Mouse (Mus musculus): Measurements from ENCODE around the gene BC055324. TPM values are rescaled to one million over a fixed set of nuclear protein-coding genes. Genes with fewer than 3 reads are reported as not detected.
"Not testable (repeated sequence)": the region's sequence is repeated elsewhere in the genome, so short reads cannot be mapped to it uniquely, and the experiment has no call there.

BC055324 gene
- 1 to 10 TPM in 3 of 4 experiments, under 1 TPM in 1; 0.95 to 2.5 (median 1.5) TPM for total RNA-seq (2022)

- DNase-seq (ENCODE audit: low spot score in 2 of 2) = peak; percentile 76 to 83
These were observed at the start of gene BC055324, which contains the start of gene Mettl18 for GRCm38 (mm10) chr1:163994721-163995608. Gene BC055324, minus strand, starts transcription at chr1:163994796. Gene Mettl18, plus strand, starts transcription at chr1:163994889.

GRCm38 (mm10) chr1:164043549-164043948 lies 49.0 kb upstream of the BC055324 start:
- DNase-seq (ENCODE audit: low spot score in 2 of 2) = no peak

- no peak for DNase-seq (ENCODE audit: low spot score in 2 of 2)
These were observed 46.0 kb upstream of the BC055324 start for GRCm38 (mm10) chr1:164040385-164041135.

- no peak for DNase-seq (ENCODE audit: low spot score in 2 of 2)
These were observed 32.8 kb upstream of the BC055324 start for GRCm38 (mm10) chr1:164027416-164027815.

- no peak for DNase-seq (ENCODE audit: low spot score in 2 of 2)
These were observed 31.1 kb upstream of the BC055324 start for GRCm38 (mm10) chr1:164025685-164026084.

GRCm38 (mm10) chr1:164022106-164022505 lies 27.5 kb upstream of the BC055324 start:
- not testable (repeated sequence) for DNase-seq (ENCODE audit: low spot score in 2 of 2)

- not testable (repeated sequence) for DNase-seq (ENCODE audit: low spot score in 2 of 2)
These were observed 26.1 kb upstream of the BC055324 start for GRCm38 (mm10) chr1:164020746-164021145.

- DNase-seq (ENCODE audit: low spot score in 2 of 2) = no peak
These were observed 25.2 kb upstream of the BC055324 start for GRCm38 (mm10) chr1:164019789-164020188.

- no peak for DNase-seq (ENCODE audit: low spot score in 2 of 2)
These were observed 23.8 kb upstream of the BC055324 start for GRCm38 (mm10) chr1:164018221-164018896.

- DNase-seq (ENCODE audit: low spot score in 2 of 2) = no peak
These were observed 20.0 kb upstream of the BC055324 start for GRCm38 (mm10) chr1:164014616-164015015.

- no peak for DNase-seq (ENCODE audit: low spot score in 2 of 2)
These were observed 14.6 kb upstream of the BC055324 start for GRCm38 (mm10) chr1:164009235-164009634.

- DNase-seq (ENCODE audit: low spot score in 2 of 2) = no peak
These were observed 9.7 kb upstream of the BC055324 start for GRCm38 (mm10) chr1:164004311-164004710.

GRCm38 (mm10) chr1:164001831-164002452 lies 7.3 kb upstream of the BC055324 start:
- DNase-seq (ENCODE audit: low spot score in 2 of 2) = no peak

GRCm38 (mm10) chr1:163995609-163995913 lies 965 bp upstream of the BC055324 start:
- DNase-seq (ENCODE audit: low spot score in 2 of 2) = no peak

- DNase-seq (ENCODE audit: low spot score in 2 of 2) = no peak
These were observed 349 bp downstream of the BC055324 start for GRCm38 (mm10) chr1:163994173-163994720.

GRCm38 (mm10) chr1:163992371-163992770 lies 2.2 kb downstream of the BC055324 start:
- no peak for DNase-seq (ENCODE audit: low spot score in 2 of 2)

GRCm38 (mm10) chr1:163976515-163976914 lies 18.1 kb downstream of the BC055324 start:
- no peak for DNase-seq (ENCODE audit: low spot score in 2 of 2)

GRCm38 (mm10) chr1:163975088-163975487 lies 19.5 kb downstream of the BC055324 start:
- DNase-seq (ENCODE audit: low spot score in 2 of 2) = no peak

GRCm38 (mm10) chr1:163974471-163974870 lies 20.1 kb downstream of the BC055324 start:
- DNase-seq (ENCODE audit: low spot score in 2 of 2) = no peak

GRCm38 (mm10) chr1:163964008-163964689 lies 30.4 kb downstream of the BC055324 start:
- no peak for DNase-seq (ENCODE audit: low spot score in 2 of 2)

Measured in left cerebral cortex, adult 8-10 months (tissue).